21 mouse cellular contexts compared by ENCODE assay signal in genomic region chr11:68730792-68731191, GRCm38 (mm10). TPM values are rescaled to one million over a fixed set of nuclear protein-coding genes. Genes with fewer than 3 reads are reported as not detected.
DNase-seq lines count a peak whose midpoint lies in the region; ATAC-seq and TF ChIP-seq lines count a peak whose summit lies in the region.
"Had no signal": no experiment of that assay in that cellular context is flagged by ENCODE, and none has a peak within 500 bp of the region (broad histone marks: within the 10 kb centered on the region; RNA-seq: fewer than 3 reads in every experiment).

No protein-coding gene starts in this region.

- no peak for TF ChIP-seq POLR2A in limb, embryonic 14.5 days (IDR thresholded peaks at IDR 0.05; ENCODE audit: borderline replicate concordance, extremely low read depth, insufficient read depth, insufficient read length)

- no peak for ATAC-seq in kidney, embryonic 15.5 days (replicated peaks; ENCODE audit: low FRiP score)
- ATAC-seq in lung, embryonic 16.5 days (ENCODE audit: low read depth) = no peak
- no peak for ATAC-seq in embryonic facial prominence, embryonic 15.5 days (ENCODE audit: insufficient number of reproducible peaks, low FRiP score, low TSS enrichment, low read depth)
- ATAC-seq in limb, embryonic 14.5 days (ENCODE audit: low FRiP score, low read depth) = peak; percentile 54; the same call in 1 of the 2 replicates
- ATAC-seq in hindbrain, embryonic 11.5 days (ENCODE audit: low FRiP score) = no peak
- ATAC-seq: forebrain, embryonic 14.5 days had no signal

- H3K27ac ChIP-seq in kidney, embryonic 15.5 days = 0 out of 2 replicates have a peak overlapping the region, but pooled peaks have one; percentile 37
- H3K27ac ChIP-seq in lung, embryonic 16.5 days (ENCODE audit: low read length) = peak overlapping the region; percentile 21; the same call in 1 of the 2 replicates
- 0 out of 2 replicates have a peak overlapping the region, but pooled peaks have one; percentile 7 for H3K27ac ChIP-seq in embryonic facial prominence, embryonic 15.5 days (replicated peaks)
- no peak overlapping the region for H3K27ac ChIP-seq in limb, embryonic 14.5 days (replicated peaks; ENCODE audit: low read depth, low read length)
- no peak overlapping the region for H3K27ac ChIP-seq in hindbrain, embryonic 11.5 days (ENCODE audit: low read depth, low read length)
- H3K27ac ChIP-seq: embryonic facial prominence, embryonic 13.5 days; gastrocnemius, adult 2 months; hindbrain, embryonic 15.5 days; liver, embryonic 15.5 days; macrophage had no signal

- H3K9me3 ChIP-seq in kidney, embryonic 15.5 days (replicated peaks) = no peaks in the 10 kb centered on the region
- no peaks in the 10 kb centered on the region for H3K9me3 ChIP-seq in lung, embryonic 16.5 days (ENCODE audit: control insufficient read depth, low read length)
- H3K9me3 ChIP-seq in embryonic facial prominence, embryonic 15.5 days (replicated peaks) = peaks cover 5% of the 10 kb centered on the region; the same call in 1 of the 2 replicates
- no peaks in the 10 kb centered on the region for H3K9me3 ChIP-seq in limb, embryonic 14.5 days (ENCODE audit: control insufficient read depth, low read length)
- H3K9me3 ChIP-seq in hindbrain, embryonic 11.5 days (ENCODE audit: control insufficient read depth, low read length) = no peaks in the 10 kb centered on the region
- H3K9me3 ChIP-seq: embryonic facial prominence, embryonic 13.5 days; heart, embryonic 12.5 days; hindbrain, embryonic 15.5 days; liver, embryonic 15.5 days had no signal

- no peaks in the 10 kb centered on the region for H3K27me3 ChIP-seq in kidney, embryonic 15.5 days
- H3K27me3 ChIP-seq in lung, embryonic 16.5 days (ENCODE audit: control insufficient read depth, insufficient read depth, low read depth, low read length) = no peaks in the 10 kb centered on the region
- no peaks in the 10 kb centered on the region for H3K27me3 ChIP-seq in embryonic facial prominence, embryonic 15.5 days
- H3K27me3 ChIP-seq in limb, embryonic 14.5 days (ENCODE audit: control insufficient read depth, insufficient read depth, low read length) = no peaks in the 10 kb centered on the region
- H3K27me3 ChIP-seq in hindbrain, embryonic 11.5 days (ENCODE audit: control insufficient read depth, insufficient read depth, low read length) = no peaks in the 10 kb centered on the region
- H3K27me3 ChIP-seq: embryonic facial prominence, embryonic 13.5 days; heart, embryonic 12.5 days; hindbrain, embryonic 15.5 days; liver, embryonic 15.5 days had no signal

- peaks cover 60% of the 10 kb centered on the region for H3K36me3 ChIP-seq in kidney, embryonic 15.5 days
- peaks cover 11% of the 10 kb centered on the region for H3K36me3 ChIP-seq in lung, embryonic 16.5 days (ENCODE audit: control insufficient read depth, insufficient read depth, low read length)
- peaks cover 14% of the 10 kb centered on the region; the same call in 1 of the 2 replicates for H3K36me3 ChIP-seq in embryonic facial prominence, embryonic 15.5 days
- peaks cover 19% of the 10 kb centered on the region for H3K36me3 ChIP-seq in limb, embryonic 14.5 days (ENCODE audit: control insufficient read depth, insufficient read depth, low read length)
- H3K36me3 ChIP-seq in hindbrain, embryonic 11.5 days (ENCODE audit: control insufficient read depth, insufficient read depth, low read length) = 0 out of 2 replicates have a peak, but pooled peaks cover 2% of the 10 kb centered on the region

- H3K4me2 ChIP-seq in kidney, embryonic 15.5 days = no peak overlapping the region
- no peak overlapping the region for H3K4me2 ChIP-seq in lung, embryonic 16.5 days (ENCODE audit: low read depth, low read length)
- H3K4me2 ChIP-seq in embryonic facial prominence, embryonic 15.5 days (replicated peaks) = no peak overlapping the region
- no peak overlapping the region for H3K4me2 ChIP-seq in limb, embryonic 14.5 days (replicated peaks; ENCODE audit: low read depth, low read length, severe bottlenecking)
- no peak overlapping the region for H3K4me2 ChIP-seq in hindbrain, embryonic 11.5 days (replicated peaks; ENCODE audit: low read depth, low read length)
- H3K4me2 ChIP-seq: embryonic facial prominence, embryonic 13.5 days; heart, embryonic 12.5 days; hindbrain, embryonic 15.5 days; liver, embryonic 15.5 days had no signal

- H3K4me3 ChIP-seq in kidney, embryonic 15.5 days (replicated peaks) = no peak overlapping the region
- H3K4me3 ChIP-seq in lung, embryonic 16.5 days (ENCODE audit: low read length) = no peak overlapping the region
- no peak overlapping the region for H3K4me3 ChIP-seq in embryonic facial prominence, embryonic 15.5 days (replicated peaks)
- no peak overlapping the region for H3K4me3 ChIP-seq in limb, embryonic 14.5 days (replicated peaks; ENCODE audit: low read length)
- H3K4me3 ChIP-seq in hindbrain, embryonic 11.5 days (ENCODE audit: low read depth, low read length) = no peak overlapping the region
- H3K4me3 ChIP-seq: embryonic facial prominence, embryonic 13.5 days; gastrocnemius, adult 2 months; heart, embryonic 12.5 days; hindbrain, embryonic 15.5 days; liver, embryonic 15.5 days had no signal

- WGBS in kidney, embryonic 15.5 days = 59% methylated on average over 5 of the region's 5 CpGs
- WGBS in lung, embryonic 16.5 days = 79% methylated on average over 5 of the region's 5 CpGs
- 76% methylated on average over 5 of the region's 5 CpGs for WGBS in embryonic facial prominence, embryonic 15.5 days
- 48% methylated on average over 5 of the region's 5 CpGs for WGBS in limb, embryonic 14.5 days
- WGBS in hindbrain, embryonic 11.5 days = 88% methylated on average over 5 of the region's 5 CpGs

- H3K9ac ChIP-seq in kidney, embryonic 15.5 days = no peak overlapping the region
- H3K9ac ChIP-seq in lung, embryonic 16.5 days (ENCODE audit: low read length) = no peak overlapping the region
- H3K9ac ChIP-seq in embryonic facial prominence, embryonic 15.5 days = no peak overlapping the region
- no peak overlapping the region for H3K9ac ChIP-seq in limb, embryonic 14.5 days (ENCODE audit: low read depth, low read length, severe bottlenecking)
- no peak overlapping the region for H3K9ac ChIP-seq in hindbrain, embryonic 11.5 days (ENCODE audit: low read depth, low read length)
- H3K9ac ChIP-seq: embryonic facial prominence, embryonic 13.5 days; heart, embryonic 12.5 days; hindbrain, embryonic 15.5 days; liver, embryonic 15.5 days had no signal

- H3K4me1 ChIP-seq in kidney, embryonic 15.5 days = peaks cover 4% of the 10 kb centered on the region; the same call in 1 of the 2 replicates
- peaks cover 3% of the 10 kb centered on the region; the same call in 1 of the 2 replicates for H3K4me1 ChIP-seq in lung, embryonic 16.5 days (replicated peaks; ENCODE audit: control insufficient read depth, insufficient read depth, low read length)
- H3K4me1 ChIP-seq in embryonic facial prominence, embryonic 15.5 days = no peaks in the 10 kb centered on the region
- H3K4me1 ChIP-seq in limb, embryonic 14.5 days (ENCODE audit: control insufficient read depth, insufficient read depth, low read length) = peaks cover 10% of the 10 kb centered on the region; the same call in 1 of the 2 replicates
- H3K4me1 ChIP-seq in hindbrain, embryonic 11.5 days (replicated peaks; ENCODE audit: control insufficient read depth, insufficient read depth, low read length) = no peaks in the 10 kb centered on the region
- H3K4me1 ChIP-seq: hindbrain, embryonic 15.5 days; liver, embryonic 15.5 days had no signal

- DNase-seq in kidney, adult 11 months = no peak
- DNase-seq in lung, adult 18-20 months = no peak
- DNase-seq in limb, embryonic 14.5 days (ENCODE audit: low spot score) = no peak
- no peak for DNase-seq in hindbrain, embryonic 11.5 days (ENCODE audit: low spot score)
- DNase-seq: adrenal gland, adult 2 months; cerebellum, adult 11-12 months; cerebellum, postnatal 10 days; gastrocnemius, adult 2 months; heart, postnatal 36 days; kidney, postnatal 14 days; liver; thymus, postnatal 25 days had no signal

RNA-seq across cellular contexts. Expression of gene Myh10, which starts 39.4 kb away (rescaled TPM):
- 130 and 137 TPM in 2 replicates for polyA plus RNA-seq in kidney, embryonic 15.5 days (2015; fragmentation: Nextera tagmentation; extraction: Ambion mirVana)
- polyA plus RNA-seq in lung, embryonic 16.5 days (2015; fragmentation: Nextera tagmentation; extraction: Ambion mirVana) = 119 and 125 TPM in 2 replicates
- polyA plus RNA-seq in embryonic facial prominence, embryonic 15.5 days (2015; fragmentation: Nextera tagmentation; extraction: Ambion mirVana) = 87.8 and 94.2 TPM in 2 replicates
- 167 and 189 TPM in 2 replicates for polyA plus RNA-seq in limb, embryonic 14.5 days (2012; rRNA removed)
- polyA plus RNA-seq in limb, embryonic 14.5 days (2014; fragmentation: Nextera tagmentation; extraction: Ambion mirVana) = 129 and 136 TPM in 2 replicates
- polyA plus RNA-seq in hindbrain, embryonic 11.5 days (2014; fragmentation: Nextera tagmentation; extraction: Ambion mirVana) = 131 and 140 TPM in 2 replicates

Comparison
In these comparisons a context has a peak if more than half of its experiments do, and no peak if none do; other contexts are left out.
1. H3K27ac ChIP-seq: peak in kidney, embryonic 15.5 days (single experiment), lung, embryonic 16.5 days (single experiment) and embryonic facial prominence, embryonic 15.5 days (single experiment); none in limb, embryonic 14.5 days (single experiment) and hindbrain, embryonic 11.5 days (single experiment).